Mouse (Mus musculus) liver, embryonic 14.5 days (tissue): Measurements from ENCODE around the gene Ctf2.

ENCODE experiments used
- CTCF ChIP-seq: IDR thresholded peaks from 2 replicates; pipeline ENCODE4 v1.5.1; 2016; ENCODE audit warnings: antibody characterized with exemption, low read depth, control low read depth
- EP300 ChIP-seq: IDR thresholded peaks from 2 replicates; pipeline ENCODE4 v1.6.1; 2016; ENCODE audit warnings: antibody characterized with exemption, low read depth

GRCm38 (mm10) chr7:127680541-127680940 is 51.4 kb downstream of the Ctf2 start:
- TF ChIP-seq CTCF (no peak), EP300 (no peak)
